Mouse (Mus musculus) forebrain, postnatal 0 days (tissue): Measurements from ENCODE around the gene Atp9a. TPM values are rescaled to one million over a fixed set of nuclear protein-coding genes. Genes with fewer than 3 reads are reported as not detected.
A peak's percentile ranks its signal among the peaks of the same experiment; 100 is the strongest.

Experiments
- ATAC-seq: fragments of 200-750 bp; cut with Nextera tagmentation; 2 replicates; pipeline ENCODE4 v1.8.0; 2017; ENCODE audit warnings: mild to moderate bottlenecking, moderate library complexity
- DNase-seq: peaks from one replicate; pipeline ENCODE4 v3.0.0-alpha.2; 2015
- H3K27ac ChIP-seq: fragments of 300-500 bp; sonication (generic); 2 replicates; pipeline ENCODE4 v1.5.1; 2014; ENCODE audit warnings: low read depth, mild to moderate bottlenecking, antibody characterized with exemption, low read length, moderate library complexity, mixed read lengths
- H3K27me3 ChIP-seq: fragments of 300-500 bp; sonication (generic); 2 replicates; pipeline ENCODE4 v1.6.1; 2014; ENCODE audit warnings: mild to moderate bottlenecking, low read length, mixed read lengths; ENCODE audit not compliant: insufficient read depth
- H3K36me3 ChIP-seq: fragments of 300-500 bp; sonication (generic); 2 replicates; pipeline ENCODE4 v1.6.1; 2014; ENCODE audit warnings: mild to moderate bottlenecking, moderate library complexity; ENCODE audit not compliant: insufficient read depth
- H3K4me1 ChIP-seq: fragments of 300-500 bp; sonication (generic); 2 replicates; pipeline ENCODE4 v1.6.1; 2014; ENCODE audit warnings: antibody characterized with exemption; ENCODE audit not compliant: insufficient read depth
- H3K4me2 ChIP-seq: fragments of 300-500 bp; sonication (generic); 2 replicates; pipeline ENCODE4 v1.6.1; 2014; ENCODE audit warnings: low read depth, mild to moderate bottlenecking, moderate library complexity
- H3K4me3 ChIP-seq: fragments of 300-500 bp; sonication (generic); 2 replicates; pipeline ENCODE4 v1.5.1; 2014; ENCODE audit warnings: low read depth, low read length, mixed read lengths
- H3K9ac ChIP-seq: fragments of 300-500 bp; sonication (generic); 2 replicates; pipeline ENCODE4 v1.6.1; 2014; ENCODE audit warnings: mild to moderate bottlenecking
- H3K9me3 ChIP-seq: fragments of 300-500 bp; sonication (generic); 2 replicates; pipeline ENCODE4 v1.6.1; 2016; ENCODE audit warnings: low read length
- CTCF ChIP-seq: sonication (generic); IDR thresholded peaks from 2 replicates; pipeline ENCODE4 v1.5.1; 2016; ENCODE audit warnings: antibody characterized with exemption, control low read depth, low read depth
- WGBS: fragments of 180-500 bp; shearing (Covaris S2); extraction: QIAGEN DNeasy Blood & Tissue Kit; methylation state at CpG from one replicate; pipeline ENCODE4 v1.1.7; 2014; 5-methylcytosine and 5-hydroxymethylcytosine counted together
- polyA plus RNA-seq: library from polyadenylated mRNA; unstranded; fragments of >200 nt; fragmentation: Nextera tagmentation; extraction: Ambion mirVana; gene quantifications from 2 replicates; pipeline ENCODE4 v1.2.1, GENCODE M21; 2015
- total RNA-seq: library from RNA; depleted of rRNA; stranded (reverse); fragments of >200 nt; gene quantifications from 2 replicates; pipeline ENCODE4 v1.2.3, GENCODE M21; 2014

The Atp9a gene
- total and polyA plus RNA-seq, 2 experiments from 2014 or later = 143 to 497 TPM

DNA sequence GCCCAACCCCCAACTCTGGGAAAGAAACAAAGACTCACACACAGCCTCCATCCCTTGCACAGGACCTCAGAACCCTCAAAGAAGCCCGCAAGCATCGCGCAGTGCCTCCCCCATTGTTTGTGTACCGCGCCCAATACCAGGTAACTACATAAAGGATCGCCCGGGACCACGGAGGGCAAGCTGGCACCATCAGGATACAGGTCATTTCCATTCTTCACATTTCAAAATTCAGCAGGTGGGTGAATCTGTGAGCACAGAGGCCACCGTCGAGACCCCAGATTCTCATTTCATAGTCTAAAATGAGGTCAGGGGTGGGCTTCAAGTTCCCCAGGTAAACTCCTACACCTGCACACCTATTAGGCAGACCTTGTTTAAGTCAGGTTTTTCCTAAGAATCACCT lies 1.7 kb downstream of the Atp9a start:
- Histone ChIP-seq H3K4me2 (peak overlapping the region; percentile 56), H3K9ac (peak overlapping the region; percentile 99), H3K4me3 (peak overlapping the region; percentile 98), H3K9me3 (no peaks in the 10 kb centered on the region), H3K27ac (peak overlapping the region; percentile 98), H3K4me1 (no peaks in the 10 kb centered on the region), H3K36me3 (no peaks in the 10 kb centered on the region), H3K27me3 (no peaks in the 10 kb centered on the region)
- DNase-seq (no peak), ATAC-seq (no peak)
- TF ChIP-seq CTCF = no peak
- WGBS = 84% methylated on average over 10 of the region's 10 CpGs

DNA sequence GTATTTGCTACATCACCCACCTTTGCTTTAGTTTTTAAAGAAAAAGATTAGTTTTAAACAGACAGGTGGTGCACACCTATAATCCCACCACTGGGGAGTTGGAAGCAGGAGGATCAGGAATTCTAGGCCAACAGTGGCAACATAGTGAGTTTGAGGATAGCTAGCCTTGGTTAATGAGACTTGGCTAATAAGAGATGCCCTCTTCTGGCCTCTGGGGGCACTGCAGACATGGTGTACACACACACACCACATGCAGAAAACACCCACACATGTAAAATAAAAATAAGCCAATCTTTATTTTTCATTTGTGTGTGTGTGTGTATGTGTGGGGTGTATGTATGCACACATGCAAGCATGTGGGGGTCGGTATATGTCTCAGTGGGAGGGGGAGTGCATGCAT lies 3.4 kb downstream of the Atp9a start:
- TF ChIP-seq CTCF = peak; percentile 41
- no peak overlapping the region for H3K4me2 ChIP-seq
- no peak overlapping the region for H3K27ac ChIP-seq
- no peak overlapping the region for H3K4me3 ChIP-seq
- DNase-seq (no peak), ATAC-seq (no peak)
- no peak overlapping the region for H3K9ac ChIP-seq
- H3K36me3 ChIP-seq = no peaks in the 10 kb centered on the region
- H3K4me1 ChIP-seq = no peaks in the 10 kb centered on the region
- WGBS = 93% methylated on average over 1 of the region's 1 CpGs
- no peaks in the 10 kb centered on the region for H3K9me3 ChIP-seq
- no peaks in the 10 kb centered on the region for H3K27me3 ChIP-seq

DNA sequence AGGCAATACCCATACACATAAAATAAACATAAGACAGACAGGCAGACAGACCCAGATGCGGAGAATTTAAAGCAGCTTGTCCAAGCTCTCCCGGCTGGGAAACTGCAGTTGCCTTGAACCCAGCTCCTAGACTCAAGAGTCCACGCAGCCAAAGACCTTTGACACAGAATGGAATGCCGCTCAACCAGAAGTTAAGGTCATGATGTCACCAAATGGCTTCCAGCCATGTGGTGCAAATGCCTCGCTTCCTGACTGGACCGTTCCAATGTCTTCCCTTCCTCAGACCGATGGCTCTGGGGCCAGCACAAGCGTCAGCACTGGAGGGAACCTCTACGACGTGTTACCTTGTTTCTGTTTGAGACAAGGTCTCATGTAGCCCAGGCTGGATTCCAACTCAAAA lies 4.3 kb downstream of the Atp9a start:
- no peak for TF ChIP-seq CTCF
- H3K4me1 ChIP-seq = no peaks in the 10 kb centered on the region
- 92% methylated on average over 10 of the region's 10 CpGs for WGBS
- no peak for DNase-seq
- H3K27me3 ChIP-seq = no peaks in the 10 kb centered on the region
- H3K4me3 ChIP-seq = no peak overlapping the region
- H3K9ac ChIP-seq = no peak overlapping the region
- H3K4me2 ChIP-seq = no peak overlapping the region
- no peak for ATAC-seq
- H3K27ac ChIP-seq = no peak overlapping the region
- H3K36me3 ChIP-seq = no peaks in the 10 kb centered on the region
- H3K9me3 ChIP-seq = no peaks in the 10 kb centered on the region

- WGBS = 45% methylated on average over 11 of the region's 11 CpGs
- H3K27me3 ChIP-seq = no peaks in the 10 kb centered on the region
- ATAC-seq = no peak
- H3K36me3 ChIP-seq = 0 out of 2 replicates have a peak, but pooled peaks cover 3% of the 10 kb centered on the region
- no peak for TF ChIP-seq CTCF
- H3K4me3 ChIP-seq = no peak overlapping the region
- no peak overlapping the region for H3K4me2 ChIP-seq
- DNase-seq = no peak
- H3K4me1 ChIP-seq = no peaks in the 10 kb centered on the region
- H3K27ac ChIP-seq = no peak overlapping the region
- no peak overlapping the region for H3K9ac ChIP-seq
- no peaks in the 10 kb centered on the region for H3K9me3 ChIP-seq
Measured at GRCm38 (mm10) chr2:168734023-168734422, 8.2 kb downstream of the Atp9a start.

DNA sequence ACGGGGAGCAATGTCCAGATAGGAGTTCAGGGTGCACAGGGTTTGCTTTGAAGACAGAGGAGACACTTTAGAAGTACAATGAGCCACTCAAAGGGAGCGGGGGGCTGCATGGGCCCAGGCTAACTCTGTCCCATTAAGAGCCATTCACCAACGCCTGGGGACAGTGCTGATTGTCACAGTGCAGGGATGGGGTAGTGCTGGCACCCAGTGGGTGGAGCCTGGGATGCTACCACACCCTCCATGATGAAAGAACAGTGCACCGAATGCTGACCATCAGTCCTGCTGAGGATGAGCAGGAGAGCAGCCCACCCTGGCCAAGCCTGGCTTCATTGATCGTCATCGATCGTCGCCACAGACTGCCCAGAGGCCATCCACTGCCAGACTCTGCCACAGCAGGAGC lies 11.0 kb downstream of the Atp9a start:
- Histone ChIP-seq H3K9ac (no peak overlapping the region), H3K27me3 (no peaks in the 10 kb centered on the region), H3K4me1 (no peaks in the 10 kb centered on the region), H3K36me3 (0 out of 2 replicates have a peak, but pooled peaks cover 3% of the 10 kb centered on the region), H3K4me2 (no peak overlapping the region), H3K9me3 (no peaks in the 10 kb centered on the region), H3K4me3 (no peak overlapping the region), H3K27ac (no peak overlapping the region)
- ATAC-seq = no peak
- 72% methylated on average over 8 of the region's 8 CpGs for WGBS
- TF ChIP-seq CTCF = no peak
- no peak for DNase-seq

GRCm38 (mm10) chr2:168729736-168730135 lies 12.5 kb downstream of the Atp9a start:
- ATAC-seq (no peak), DNase-seq (no peak)
- H3K4me3 ChIP-seq = no peak overlapping the region
- no peaks in the 10 kb centered on the region for H3K27me3 ChIP-seq
- TF ChIP-seq CTCF = no peak
- H3K27ac ChIP-seq = no peak overlapping the region
- H3K9me3 ChIP-seq = no peaks in the 10 kb centered on the region
- 85% methylated on average over 12 of the region's 12 CpGs for WGBS
- H3K36me3 ChIP-seq = 0 out of 2 replicates have a peak, but pooled peaks cover 3% of the 10 kb centered on the region
- no peaks in the 10 kb centered on the region for H3K4me1 ChIP-seq
- H3K9ac ChIP-seq = no peak overlapping the region
- H3K4me2 ChIP-seq = no peak overlapping the region

DNA sequence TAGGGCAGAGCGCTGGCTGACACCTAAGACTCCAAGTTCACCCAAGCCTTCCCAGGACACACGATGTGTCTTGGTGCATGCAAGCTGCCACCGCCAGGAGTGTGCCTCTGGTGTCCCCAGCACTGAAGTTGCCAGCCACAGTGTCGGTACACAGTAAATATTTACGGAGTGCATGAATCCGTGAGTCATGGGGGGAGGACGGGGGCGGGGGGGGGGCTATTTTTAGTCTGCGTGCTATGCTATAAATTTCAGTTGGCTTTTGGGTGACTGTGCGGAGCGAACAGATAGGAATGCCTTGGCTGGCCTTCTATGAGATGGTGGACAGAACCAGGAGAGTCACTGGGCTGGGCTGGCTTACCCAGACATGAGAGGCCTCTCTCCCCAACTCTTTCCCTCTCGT lies 14.2 kb downstream of the Atp9a start:
- Histone ChIP-seq H3K4me2 (no peak overlapping the region), H3K36me3 (0 out of 2 replicates have a peak, but pooled peaks cover 3% of the 10 kb centered on the region), H3K9ac (no peak overlapping the region), H3K4me3 (no peak overlapping the region), H3K27me3 (no peaks in the 10 kb centered on the region), H3K9me3 (no peaks in the 10 kb centered on the region), H3K27ac (no peak overlapping the region), H3K4me1 (no peaks in the 10 kb centered on the region)
- WGBS = 81% methylated on average over 12 of the region's 12 CpGs
- ATAC-seq (no peak), DNase-seq (no peak)
- no peak for TF ChIP-seq CTCF

GRCm38 (mm10) chr2:168726007-168726406 lies 16.2 kb downstream of the Atp9a start:
- no peaks in the 10 kb centered on the region for H3K9me3 ChIP-seq
- no peak overlapping the region for H3K4me3 ChIP-seq
- no peaks in the 10 kb centered on the region for H3K36me3 ChIP-seq
- H3K9ac ChIP-seq = no peak overlapping the region
- H3K4me2 ChIP-seq = no peak overlapping the region
- WGBS = 46% methylated on average over 6 of the region's 6 CpGs
- H3K4me1 ChIP-seq = no peaks in the 10 kb centered on the region
- DNase-seq (no peak), ATAC-seq (peak; percentile 89)
- no peaks in the 10 kb centered on the region for H3K27me3 ChIP-seq
- no peak overlapping the region for H3K27ac ChIP-seq
- TF ChIP-seq CTCF = no peak
